Mouse (Mus musculus) WW6 (cell line): Measurements from ENCODE around the gene Opcml.

Source experiments
- DNase-seq: peaks from one replicate; pipeline ENCODE4 v3.0.0-alpha.2; 2013; ENCODE audit warnings: low read depth, low spot score

Gene Opcml

DNA sequence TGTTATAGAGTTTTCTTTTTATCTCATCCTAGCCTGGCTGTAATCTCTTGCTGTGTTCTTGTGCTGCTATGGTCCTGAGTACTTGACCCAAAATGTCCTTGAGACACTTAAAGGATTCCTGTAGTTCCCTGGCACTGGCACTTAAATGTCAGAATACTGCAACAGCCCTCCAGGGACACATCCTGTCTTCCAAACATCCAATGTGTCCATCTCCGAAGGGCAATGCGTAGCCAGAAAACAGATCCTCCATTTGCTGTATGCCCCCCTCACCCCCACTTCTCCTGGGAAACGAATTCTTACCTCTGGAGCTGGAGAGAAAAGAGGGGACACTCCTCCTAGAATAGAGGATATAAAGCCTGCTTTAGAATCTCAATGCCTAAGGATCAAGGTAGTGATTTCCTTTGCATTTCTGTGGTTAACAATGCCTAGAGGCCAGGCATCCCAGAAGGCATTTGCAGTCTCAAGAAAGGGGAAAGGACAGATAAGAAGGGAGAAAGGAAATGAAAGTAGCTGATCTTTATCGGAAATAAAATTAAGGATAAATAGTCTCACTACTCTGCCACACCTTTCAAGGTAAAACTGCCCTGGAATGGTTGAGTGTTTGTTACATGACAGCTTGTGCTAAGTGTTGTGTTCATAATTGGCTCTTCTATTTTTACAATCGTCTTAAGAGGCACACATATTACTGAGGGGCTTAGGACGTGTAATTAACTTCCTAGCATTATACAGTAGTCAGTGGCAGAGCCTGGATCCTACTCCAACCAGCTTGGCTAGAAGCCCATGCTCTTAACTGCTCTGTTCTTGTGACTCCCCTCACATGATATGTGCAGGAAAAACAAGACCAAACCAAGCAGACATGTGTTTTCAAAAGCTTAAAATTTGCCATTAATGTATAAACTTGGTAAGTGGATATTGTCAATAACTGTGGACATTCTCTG lies 823.4 kb downstream of the Opcml start:
- no peak for DNase-seq

DNA sequence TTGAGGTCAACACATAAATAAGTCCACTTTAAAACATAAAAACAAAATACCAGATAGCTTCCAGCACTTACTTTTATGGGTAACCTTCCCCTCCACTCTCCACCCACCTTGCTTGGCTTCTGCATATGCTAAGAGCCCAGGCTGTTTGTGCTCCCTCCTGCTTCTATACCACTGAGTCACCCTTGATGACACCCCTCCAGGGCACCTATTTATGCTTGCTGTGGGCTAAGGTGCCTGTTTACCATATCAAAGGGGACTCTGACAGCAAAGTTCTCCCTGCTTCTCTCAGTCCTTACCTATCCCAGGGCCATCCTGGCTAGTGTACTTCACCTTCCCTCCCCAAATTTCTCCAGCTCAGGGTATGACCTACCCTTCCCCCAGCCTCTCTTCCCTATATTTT lies 824.9 kb downstream of the Opcml start:
- no peak for DNase-seq

DNA sequence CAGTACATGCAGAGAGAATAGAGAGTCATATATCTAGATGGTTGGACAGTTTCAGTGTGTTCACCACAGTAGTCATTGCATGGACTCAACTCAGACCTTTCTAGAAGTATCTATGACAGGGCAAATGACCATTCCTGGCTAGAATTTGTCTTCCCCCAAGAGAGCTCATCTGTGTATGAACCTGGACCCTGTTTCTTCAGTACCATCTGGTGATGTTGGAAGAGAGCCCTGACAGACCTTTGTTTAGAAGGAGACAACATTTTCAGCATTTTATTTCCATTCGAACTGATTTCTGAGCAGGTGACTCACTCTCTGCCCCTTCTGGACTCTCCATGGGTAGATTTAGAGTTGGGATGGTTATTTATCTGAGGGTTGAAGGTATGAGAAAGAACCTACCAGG lies 827.1 kb downstream of the Opcml start:
- no peak for DNase-seq

DNA sequence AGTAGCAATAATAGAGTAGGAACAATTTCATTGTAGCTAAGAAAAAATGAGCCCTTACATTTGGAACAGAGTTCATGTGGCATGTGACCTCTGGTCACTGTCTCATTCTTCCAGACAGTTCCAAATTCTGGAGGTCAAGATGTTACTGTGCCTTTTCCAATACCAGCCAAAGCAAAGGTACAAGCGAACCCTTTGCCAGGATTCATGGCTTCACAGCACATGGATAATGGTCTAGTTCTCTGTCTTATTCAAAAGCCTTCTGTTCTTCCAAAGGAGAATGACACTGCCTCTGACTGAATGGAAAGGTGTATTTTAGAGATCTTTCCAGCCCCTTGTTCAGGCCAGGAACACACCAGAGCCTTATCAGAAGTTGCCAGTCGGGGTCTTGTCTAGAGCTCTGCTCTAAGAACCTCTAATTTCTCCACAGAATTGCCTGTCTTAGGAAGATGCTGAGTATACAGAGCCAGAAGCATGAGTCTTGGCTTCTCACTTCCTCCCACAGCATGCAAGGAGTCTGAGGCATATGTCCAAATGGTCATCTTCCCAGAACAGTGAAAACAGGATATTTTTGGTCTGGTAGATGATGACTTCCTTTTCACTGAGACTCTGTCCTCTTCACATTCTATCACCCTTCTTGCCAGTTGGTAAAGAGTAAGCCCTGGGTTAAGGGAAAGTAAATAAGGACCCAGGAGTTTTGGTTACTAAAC lies 827.8 kb downstream of the Opcml start:
- no peak for DNase-seq

DNA sequence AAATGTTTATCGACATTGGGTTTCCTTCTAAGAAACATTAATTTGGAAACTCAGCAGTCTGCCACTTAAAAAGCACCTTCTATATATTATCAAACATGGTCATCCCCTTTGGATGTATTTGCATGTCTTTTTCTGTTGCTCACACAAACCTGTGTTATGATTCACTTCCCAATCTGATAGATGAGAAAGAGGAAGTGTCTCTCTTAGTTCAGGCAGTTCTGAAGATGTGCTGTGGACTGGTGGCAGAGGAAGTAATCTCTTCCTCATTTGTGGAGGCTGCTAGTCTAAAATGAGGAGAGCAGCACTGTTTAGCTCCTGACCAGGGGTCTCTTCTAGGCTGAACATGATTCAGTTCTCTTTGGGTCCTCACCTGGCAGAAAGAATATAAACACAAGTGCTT lies 831.4 kb downstream of the Opcml start:
- no peak for DNase-seq

DNA sequence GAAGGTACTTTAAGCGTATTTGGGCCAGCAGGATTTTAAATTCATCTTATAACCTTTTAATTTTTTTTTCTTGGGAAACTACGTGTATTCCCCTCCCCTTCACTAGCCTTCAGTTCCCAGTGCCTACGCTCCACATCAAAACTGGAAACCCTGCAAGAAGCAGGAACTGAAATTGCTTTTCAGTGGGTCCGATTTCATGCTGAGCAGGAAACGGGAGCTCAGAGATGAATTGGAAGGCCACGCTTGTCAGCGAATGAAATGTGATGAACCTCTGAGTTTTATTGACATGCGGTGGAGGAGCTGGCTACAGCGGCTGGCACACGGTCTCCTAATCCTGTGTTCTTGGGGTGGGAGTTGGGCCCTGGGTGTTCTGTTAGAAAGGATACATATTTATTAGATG lies 834.3 kb downstream of the Opcml start:
- no peak for DNase-seq

DNA sequence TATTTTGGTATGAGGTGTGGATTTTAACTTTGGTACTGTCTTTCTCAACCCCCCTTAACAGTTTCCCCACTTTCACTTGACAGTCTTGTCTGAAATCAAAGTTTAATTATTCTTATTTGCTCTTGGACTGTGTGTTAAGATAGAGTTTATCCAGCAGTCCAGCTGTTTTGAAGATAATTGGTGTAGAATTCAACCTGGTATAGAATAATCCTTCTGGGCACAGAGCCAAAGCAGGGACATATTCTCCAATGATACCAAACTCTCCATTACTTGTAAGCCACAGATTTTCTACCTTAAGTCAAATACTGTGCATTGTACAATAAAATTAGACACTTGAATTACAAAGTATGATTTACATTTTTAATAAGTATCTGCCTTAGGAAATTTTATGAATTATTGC lies 852.2 kb downstream of the Opcml start:
- no peak for DNase-seq

DNA sequence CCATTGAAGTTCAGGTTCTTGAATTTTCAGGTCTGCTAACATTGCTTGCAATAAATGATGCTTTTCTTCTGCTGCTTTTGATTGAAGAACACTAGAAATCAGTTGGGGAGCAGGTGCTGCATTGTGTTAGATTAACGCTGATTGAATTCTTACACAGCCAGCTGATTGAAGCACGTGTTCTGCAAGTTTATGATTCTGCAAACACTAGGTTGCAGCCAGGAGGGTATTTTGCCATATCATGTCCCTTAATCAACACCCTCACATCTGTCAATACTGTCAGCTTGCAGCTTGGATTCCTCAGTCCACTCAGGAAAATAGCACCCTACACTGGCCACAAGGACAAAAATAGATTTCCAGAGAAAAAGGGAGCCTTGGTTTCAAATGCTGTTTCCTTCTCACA lies 853.5 kb downstream of the Opcml start:
- DNase-seq = no peak

DNA sequence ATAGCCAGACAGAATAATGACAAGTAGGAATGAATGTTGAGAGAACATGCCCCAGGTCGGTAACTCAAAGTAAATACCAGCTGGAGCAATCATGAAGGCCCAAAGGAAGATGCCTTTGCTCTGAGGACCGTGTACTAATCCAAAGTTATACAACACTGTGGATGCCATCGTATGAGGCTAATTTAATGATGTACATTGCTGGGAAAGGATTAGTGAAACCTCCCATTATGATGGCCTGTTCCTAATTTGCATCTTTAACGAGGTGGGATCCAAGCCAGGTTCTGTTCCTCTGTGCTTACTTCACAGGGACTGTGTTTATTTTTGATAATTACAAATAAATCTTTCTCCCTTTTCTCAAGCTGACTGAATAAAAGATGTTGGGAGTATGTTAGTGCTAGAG lies 859.5 kb downstream of the Opcml start:
- no peak for DNase-seq

DNA sequence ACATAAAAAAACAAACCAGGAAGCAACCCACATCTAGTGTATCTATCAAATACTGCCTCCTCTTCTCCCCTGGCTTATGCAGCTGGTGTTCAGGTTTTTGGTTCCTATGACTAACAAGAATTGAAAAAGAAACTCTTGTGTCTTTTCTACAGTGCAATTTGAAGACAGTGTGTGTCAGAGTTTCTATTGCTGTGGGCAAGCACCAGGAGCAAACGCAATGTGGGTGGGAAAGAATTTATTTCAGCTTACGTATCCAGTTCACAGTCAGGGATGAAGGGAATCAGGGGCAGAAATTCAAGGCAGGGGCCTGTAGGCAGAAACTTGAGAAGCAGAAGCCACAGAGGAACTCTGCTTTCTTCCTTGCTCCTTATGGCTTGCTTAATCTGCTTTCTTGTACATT lies 869.4 kb downstream of the Opcml start:
- DNase-seq = no peak

DNA sequence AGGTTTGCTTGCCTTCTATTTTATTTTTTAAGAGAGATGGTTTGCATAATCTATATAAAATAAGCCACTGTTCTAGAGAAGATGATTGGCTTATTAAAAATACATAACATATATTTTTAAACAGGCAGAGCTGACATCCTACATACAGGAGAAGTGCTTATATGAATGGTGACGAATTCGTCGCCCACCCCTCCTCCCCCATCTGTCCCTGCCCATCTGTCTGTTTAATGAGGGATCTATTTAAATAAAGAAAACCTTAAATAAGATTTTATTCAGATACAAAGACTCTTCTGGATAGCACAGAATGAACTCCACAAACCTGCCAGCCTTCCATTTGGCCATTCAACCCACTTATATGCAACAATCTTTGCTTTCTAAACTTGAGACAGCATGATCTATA lies 872.3 kb downstream of the Opcml start:
- DNase-seq = no peak

DNA sequence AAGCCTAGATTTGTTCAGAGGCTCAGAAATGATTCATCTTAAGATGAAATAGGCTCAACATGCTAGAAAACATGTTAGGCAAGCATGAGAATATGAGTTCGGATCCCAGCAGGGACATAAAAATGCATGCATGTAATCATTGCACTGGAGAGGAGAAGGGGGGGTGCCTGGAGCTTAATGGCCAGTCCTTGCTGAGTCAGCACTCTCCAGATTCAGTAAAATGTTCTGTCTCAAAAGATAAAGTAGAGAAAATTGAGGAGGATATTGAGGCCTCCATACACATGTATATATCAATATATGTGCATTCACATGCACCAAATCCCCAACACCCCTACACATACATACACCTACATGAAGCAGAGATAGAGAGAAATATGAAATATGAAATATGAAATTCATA lies 889.7 kb downstream of the Opcml start:
- no peak for DNase-seq

DNA sequence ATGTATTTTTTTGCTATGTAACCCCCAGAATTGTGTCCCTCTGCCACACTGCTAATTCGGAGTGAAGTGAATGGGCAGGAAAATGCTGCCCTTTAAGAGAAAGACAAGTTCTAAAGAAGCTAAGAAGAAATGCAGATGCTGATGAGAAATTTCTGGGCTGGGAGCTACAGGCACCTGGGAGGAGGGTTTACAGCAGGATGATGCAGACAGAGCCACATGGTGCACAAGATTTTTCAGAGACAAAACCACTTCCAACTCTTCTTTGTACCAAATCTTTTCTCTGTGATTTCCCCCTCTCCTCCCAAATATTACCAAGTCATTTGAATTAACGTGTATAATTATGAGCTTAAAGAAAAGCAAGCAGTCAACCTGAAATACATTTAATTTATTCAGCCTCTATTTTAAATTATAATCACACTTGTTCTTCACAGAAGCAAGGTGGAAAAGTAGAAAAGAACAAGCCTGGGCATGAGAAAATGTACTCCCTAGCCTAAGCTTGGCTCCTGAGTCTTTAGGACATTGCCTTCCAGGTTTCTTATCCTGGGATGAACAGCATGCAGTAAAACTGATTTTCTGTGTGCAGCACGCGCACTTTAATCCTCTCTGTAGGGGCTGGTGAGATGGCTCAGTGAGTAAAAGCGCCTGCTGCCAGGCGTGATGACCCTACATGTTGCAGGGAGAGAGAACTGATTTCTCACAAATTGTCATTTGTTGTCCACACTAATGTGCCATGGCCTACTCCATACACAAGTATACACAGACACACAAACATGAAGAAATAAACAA lies 890.9 kb downstream of the Opcml start:
- no peak for DNase-seq

DNA sequence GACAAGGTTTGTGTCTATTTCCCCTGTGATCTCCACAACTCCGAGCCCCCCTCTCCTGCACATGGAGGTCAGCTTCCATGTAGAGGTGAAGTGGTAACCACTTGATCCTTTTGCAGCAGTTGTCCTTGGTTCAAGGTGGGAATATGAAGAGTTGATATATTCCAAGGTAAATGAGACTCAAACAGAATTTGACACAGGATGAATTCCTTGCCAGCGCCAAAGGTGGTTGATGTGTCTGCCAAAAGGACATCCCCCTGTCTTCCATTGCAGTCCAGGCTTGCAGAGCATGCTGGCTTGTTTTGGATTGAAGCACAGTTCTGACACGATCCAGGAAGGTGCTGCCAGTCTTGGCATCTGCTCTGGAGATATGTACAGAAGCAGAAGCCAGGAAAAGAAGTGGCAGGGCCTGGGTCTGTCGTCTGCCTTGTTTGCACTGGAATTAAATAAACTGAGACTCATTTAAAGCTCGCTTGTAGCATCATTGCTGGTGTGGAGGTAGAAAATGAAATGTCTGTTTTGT lies 893.4 kb downstream of the Opcml start:
- DNase-seq = no peak

DNA sequence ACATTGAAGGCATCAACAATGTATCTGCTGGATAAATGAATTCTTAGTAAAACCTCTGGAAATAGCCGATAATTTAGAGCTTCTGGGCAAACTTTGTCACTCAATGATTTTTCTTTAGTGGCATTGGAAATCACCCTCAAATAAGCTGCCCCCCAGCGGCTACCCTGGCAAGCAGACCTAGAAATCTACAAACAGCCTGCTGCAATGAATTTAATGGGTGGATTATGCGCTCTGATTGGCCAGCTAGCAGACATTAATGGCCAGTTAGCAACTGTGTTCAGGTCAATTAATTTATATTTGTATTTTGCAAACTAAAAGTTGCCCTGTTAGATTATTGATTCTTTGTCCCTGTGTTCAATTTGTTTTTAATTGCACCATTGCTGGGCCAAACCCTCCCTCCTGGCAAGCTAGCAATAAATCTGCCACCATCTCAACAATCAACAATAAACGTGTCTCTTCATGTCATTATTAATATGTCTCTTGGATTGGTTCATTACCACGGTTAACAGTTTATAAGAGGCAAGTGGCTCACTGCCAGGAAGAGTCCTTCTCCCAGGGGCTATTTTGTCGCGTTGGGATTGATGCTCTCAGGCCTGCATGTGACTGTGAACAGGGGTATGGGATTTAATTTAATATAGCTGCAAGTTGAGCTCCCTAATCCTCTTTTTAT lies 896.5 kb downstream of the Opcml start:
- no peak for DNase-seq

DNA sequence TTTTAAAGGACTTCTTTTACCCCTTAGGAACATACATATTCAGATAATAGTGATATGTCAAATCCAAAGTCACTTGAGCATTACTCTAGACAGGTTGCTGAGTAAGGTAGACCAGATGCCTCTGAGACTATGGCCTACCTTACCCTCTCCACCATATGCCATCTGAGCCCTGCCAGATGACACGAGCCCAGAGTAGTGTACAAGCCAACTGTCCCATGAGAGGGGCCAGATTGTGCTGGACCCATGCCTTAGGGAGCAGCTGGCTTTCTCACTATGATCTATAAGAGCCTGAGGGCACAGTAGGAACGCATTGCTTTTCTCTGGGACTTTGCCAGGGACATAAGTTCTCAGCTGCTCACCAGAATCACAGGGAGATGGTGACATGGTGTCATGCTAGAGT lies 899.6 kb downstream of the Opcml start:
- DNase-seq = no peak

DNA sequence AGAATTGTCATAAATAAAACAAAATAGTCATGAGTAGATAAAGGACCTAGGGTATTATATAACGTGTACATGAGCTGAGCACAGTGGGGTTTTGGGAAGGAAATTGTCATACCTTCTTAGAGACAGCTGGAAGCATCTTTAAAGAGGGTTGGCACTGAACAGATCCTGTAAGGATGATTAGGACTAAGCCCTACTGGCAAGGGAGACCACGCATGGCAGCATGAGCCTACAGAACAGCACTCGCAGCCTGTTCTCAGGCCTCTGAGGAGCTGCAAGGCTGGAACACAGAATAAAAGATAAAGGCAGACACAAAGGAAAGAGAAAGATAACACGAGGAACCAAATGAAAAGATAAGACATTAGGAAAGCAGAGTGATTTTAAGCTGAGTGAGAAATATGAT lies 915.2 kb downstream of the Opcml start:
- DNase-seq = no peak

DNA sequence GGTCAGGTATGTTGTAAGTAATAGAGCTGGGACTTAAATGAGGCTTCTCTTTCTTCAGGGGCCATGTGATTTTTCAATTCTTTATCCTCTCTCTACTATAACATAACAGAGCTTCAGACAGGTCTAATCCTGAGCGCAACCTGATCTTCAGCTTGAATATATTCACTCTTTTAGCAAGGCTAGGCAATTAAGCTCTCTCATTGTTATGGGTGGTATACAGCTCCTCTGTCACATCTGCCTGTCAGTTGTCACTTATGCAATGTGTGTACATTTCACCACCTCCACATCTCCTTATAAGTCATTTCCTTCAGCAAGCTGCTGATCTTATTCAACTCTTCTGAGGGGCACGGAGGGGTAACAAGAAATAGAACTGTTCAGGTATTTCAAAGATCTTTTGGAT lies 924.0 kb downstream of the Opcml start:
- no peak for DNase-seq

DNA sequence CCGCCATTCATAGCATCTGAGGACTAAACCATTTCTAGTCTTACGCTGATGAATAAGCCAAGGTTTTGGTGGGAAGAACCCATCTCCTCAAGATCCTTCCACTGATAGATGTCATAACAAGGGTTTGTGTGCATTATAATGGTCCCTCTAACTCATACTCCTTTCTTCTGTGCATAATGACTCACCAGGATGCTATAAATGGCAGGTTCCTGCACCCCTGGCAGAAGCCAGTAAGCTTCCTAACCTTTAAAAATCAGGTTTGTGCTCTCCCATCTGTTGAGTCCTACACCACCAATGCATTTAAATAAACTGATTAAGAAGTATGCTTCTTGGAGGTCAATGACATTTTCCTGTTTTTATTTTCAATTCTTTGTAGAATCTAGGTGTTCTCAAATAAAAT lies 929.6 kb downstream of the Opcml start:
- DNase-seq = no peak

DNA sequence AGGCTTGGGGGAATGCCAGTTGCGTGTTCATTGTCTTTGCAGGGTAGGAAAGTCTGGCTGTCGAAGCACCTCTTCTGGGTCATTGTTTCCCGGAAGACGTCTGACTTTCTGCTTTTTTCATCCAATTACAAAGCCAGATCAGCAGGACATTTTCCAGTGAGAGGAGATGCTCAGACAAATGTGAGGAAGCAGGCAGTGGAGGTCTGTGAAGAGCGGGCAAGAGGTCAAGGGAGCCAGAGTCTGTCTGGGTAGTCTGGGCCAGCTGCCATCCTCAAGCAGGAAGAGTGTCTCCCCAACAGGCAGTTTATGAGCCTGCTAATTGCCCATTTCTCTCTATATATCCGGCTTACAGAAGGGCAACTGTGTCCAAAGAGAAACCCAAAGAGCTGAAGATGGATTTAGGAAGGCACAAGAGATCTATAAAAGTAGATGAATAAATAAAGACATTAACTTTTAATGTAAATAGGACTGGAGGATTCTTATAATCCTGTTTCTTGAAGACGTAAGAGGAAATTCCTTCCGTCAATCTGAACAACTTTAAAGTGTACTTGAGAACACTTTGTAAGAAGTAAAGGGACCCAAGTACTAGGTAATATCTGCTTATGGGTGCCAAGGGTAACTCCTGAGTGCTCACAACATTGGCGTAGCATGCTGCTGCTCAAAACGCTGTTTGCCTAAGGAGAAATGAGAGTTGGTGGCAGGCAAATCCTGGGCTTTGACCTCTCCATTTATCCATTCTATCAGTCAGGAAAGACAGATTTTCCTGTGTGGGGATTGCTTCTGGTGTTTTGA lies 941.4 kb downstream of the Opcml start:
- DNase-seq = no peak

DNA sequence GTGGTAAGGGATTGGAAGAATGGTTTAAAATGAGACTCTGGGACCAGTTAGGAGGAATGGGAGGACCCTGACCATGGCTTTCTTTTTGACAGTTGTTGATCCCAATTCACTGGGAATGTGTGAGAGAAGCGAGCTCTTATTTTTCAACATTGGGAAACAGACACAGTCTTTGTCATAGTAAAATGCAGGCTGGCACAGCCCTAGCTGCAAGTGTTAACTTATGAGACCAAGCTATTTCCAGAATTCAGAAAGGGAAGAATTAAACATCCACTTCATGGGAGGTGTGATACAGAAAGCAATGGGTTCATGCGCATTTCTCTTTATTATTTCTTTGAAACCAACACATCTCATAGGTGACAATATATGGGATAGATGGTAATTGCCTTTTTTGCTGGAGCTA lies 947.4 kb downstream of the Opcml start:
- no peak for DNase-seq
